Mouse (Mus musculus) 3134 (cell line): ENCODE results near the gene Gm8104.
"Not testable (repeated sequence)": the region's sequence is repeated elsewhere in the genome, so short reads cannot be mapped to it uniquely, and the experiment has no call there.

Experiments used
- DNase-seq: peaks from one replicate; pipeline ENCODE4 v3.0.0-alpha.2; 2011; ENCODE audit warnings: low spot score; ENCODE audit not compliant: insufficient read length; ENCODE audit errors: extremely low read depth

The Gm8104 gene

GRCm38 (mm10) chr14:43100301-43100700 lies at the start of gene Gm8104:
Gene Gm8104 (plus strand): TSS chr14:43100601.
- DNase-seq, result not testable (repeated sequence)

GRCm38 (mm10) chr14:43058063-43058462 lies 42.3 kb upstream of the Gm8104 start:
- DNase-seq, result not testable (repeated sequence)

- not testable (repeated sequence) for DNase-seq
Observed at GRCm38 (mm10) chr14:43060179-43060578, 40.2 kb upstream of the Gm8104 start.

- not testable (repeated sequence) for DNase-seq
Observed at GRCm38 (mm10) chr14:43076543-43076942, 23.9 kb upstream of the Gm8104 start, which contains the start of gene Gm8094. Gene Gm8094 (minus strand): TSS chr14:43076643.

- DNase-seq, result not testable (repeated sequence)
Observed at GRCm38 (mm10) chr14:43084936-43085730, 15.3 kb upstream of the Gm8104 start.

GRCm38 (mm10) chr14:43089103-43089919 lies 11.1 kb upstream of the Gm8104 start:
- DNase-seq, result not testable (repeated sequence)

GRCm38 (mm10) chr14:43119673-43120072 lies 19.3 kb downstream of the Gm8104 start:
- DNase-seq, result not testable (repeated sequence)

- not testable (repeated sequence) for DNase-seq
Observed at GRCm38 (mm10) chr14:43126286-43126685, 25.9 kb downstream of the Gm8104 start.
